Mouse (Mus musculus) lung, embryonic 14.5 days (tissue): ENCODE measurements around the gene Psmc3. TPM values are rescaled to one million over a fixed set of nuclear protein-coding genes. Genes with fewer than 3 reads are reported as not detected.
"Not testable (repeated sequence)": the region's sequence is repeated elsewhere in the genome, so short reads cannot be mapped to it uniquely, and the experiment has no call there.

Experiments used
- ATAC-seq: fragments of 200-750 bp; cut with Nextera tagmentation; 2 replicates; pipeline ENCODE4 v1.8.0; 2017; ENCODE audit warnings: mild to moderate bottlenecking, moderate TSS enrichment, moderate library complexity; ENCODE audit not compliant: insufficient read depth
- DNase-seq: peaks from one replicate; pipeline ENCODE4 v3.0.0-alpha.2; 2015
- H3K27ac ChIP-seq: fragments of 300-500 bp; sonication (generic); 2 replicates; pipeline ENCODE4 v1.5.1; 2014; ENCODE audit warnings: low read depth, mild to moderate bottlenecking, moderate library complexity
- H3K27me3 ChIP-seq: fragments of 300-500 bp; sonication (generic); 2 replicates; pipeline ENCODE4 v1.6.1; 2014; ENCODE audit warnings: low read length, control low read depth; ENCODE audit not compliant: insufficient read depth
- H3K36me3 ChIP-seq: fragments of 300-500 bp; sonication (generic); 2 replicates; pipeline ENCODE4 v1.6.1; 2014; ENCODE audit warnings: control low read depth; ENCODE audit not compliant: insufficient read depth
- H3K4me1 ChIP-seq: fragments of 300-500 bp; sonication (generic); 2 replicates; pipeline ENCODE4 v1.6.1; 2014; ENCODE audit warnings: antibody characterized with exemption, control low read depth; ENCODE audit not compliant: insufficient read depth
- H3K4me2 ChIP-seq: fragments of 300-500 bp; sonication (generic); 2 replicates; pipeline ENCODE4 v1.6.1; 2014; ENCODE audit warnings: mild to moderate bottlenecking
- H3K4me3 ChIP-seq: fragments of 300-500 bp; sonication (generic); 2 replicates; pipeline ENCODE4 v1.5.1; 2014; ENCODE audit warnings: low read depth, low read length
- H3K9ac ChIP-seq: fragments of 300-500 bp; sonication (generic); 2 replicates; pipeline ENCODE4 v1.6.1; 2014
- H3K9me3 ChIP-seq: fragments of 300-500 bp; sonication (generic); 2 replicates; pipeline ENCODE4 v1.6.1; 2016; ENCODE audit warnings: low read depth, low read length, control low read depth
- CTCF ChIP-seq: IDR thresholded peaks from 2 replicates; pipeline ENCODE4 v1.5.1; 2016; ENCODE audit warnings: antibody characterized with exemption, low read depth
- WGBS: fragments of 180-500 bp; shearing (Covaris S2); extraction: QIAGEN DNeasy Blood & Tissue Kit; methylation state at CpG from one replicate; pipeline ENCODE4 v1.1.7; 2014; 5-methylcytosine and 5-hydroxymethylcytosine counted together
- polyA plus RNA-seq: library from polyadenylated mRNA; unstranded; fragments of >200 nt; fragmentation: Nextera tagmentation; extraction: Ambion mirVana; gene quantifications from 2 replicates; pipeline ENCODE4 v1.2.1, GENCODE M21; 2014

Psmc3 gene
- 300 and 322 TPM in 2 replicates for polyA plus RNA-seq

- Histone ChIP-seq H3K9me3 (no peaks in the 10 kb centered on the region), H3K27ac (peak within 1 kb of the TSS; percentile 72), H3K27me3 (no peaks in the 10 kb centered on the region), H3K9ac (peak within 1 kb of the TSS; percentile 76), H3K36me3 (peaks cover 40% of the 10 kb centered on the region), H3K4me2 (peak within 1 kb of the TSS; percentile 91), H3K4me3 (peak within 1 kb of the TSS; percentile 84), H3K4me1 (peaks cover 5% of the 10 kb centered on the region; the same call in 1 of the 2 replicates)
- DNase-seq (peak; percentile 97), ATAC-seq (peak; percentile 98)
- WGBS: under 1% methylated on average over 40 of the region's 40 CpGs
- no peak for TF ChIP-seq CTCF
Measured at GRCm38 (mm10) chr2:91053934-91054382, at the start of gene Psmc3. Gene Psmc3 (plus strand): TSS chr2:91054009.

- DNase-seq (no peak), ATAC-seq (no peak)
- Histone ChIP-seq H3K4me1 (no peaks in the 10 kb centered on the region), H3K9me3 (no peaks in the 10 kb centered on the region), H3K4me3 (no peak overlapping the region), H3K4me2 (no peak overlapping the region), H3K9ac (no peak overlapping the region), H3K27me3 (no peaks in the 10 kb centered on the region), H3K27ac (no peak overlapping the region), H3K36me3 (peaks cover 90% of the 10 kb centered on the region)
- WGBS: 95% methylated on average over 8 of the region's 8 CpGs
- TF ChIP-seq CTCF: no peak
Measured at GRCm38 (mm10) chr2:91008536-91008935, 45.3 kb upstream of the Psmc3 start.

GRCm38 (mm10) chr2:91013881-91014280 lies 39.9 kb upstream of the Psmc3 start:
- 84% methylated on average over 2 of the region's 2 CpGs for WGBS
- TF ChIP-seq CTCF: no peak
- no peaks in the 10 kb centered on the region for H3K9me3 ChIP-seq

GRCm38 (mm10) chr2:91015386-91015785 lies 38.4 kb upstream of the Psmc3 start:
- Histone ChIP-seq H3K36me3 (peaks cover 68% of the 10 kb centered on the region), H3K4me2 (no peak overlapping the region), H3K4me3 (no peak overlapping the region), H3K27ac (no peak overlapping the region), H3K4me1 (no peaks in the 10 kb centered on the region), H3K27me3 (no peaks in the 10 kb centered on the region), H3K9ac (no peak overlapping the region), H3K9me3 (no peaks in the 10 kb centered on the region)
- DNase-seq: no peak
- WGBS: 75% methylated on average over 4 of the region's 4 CpGs
- TF ChIP-seq CTCF: no peak
- ATAC-seq: no peak

More at GRCm38 (mm10) chr2:91013881-91014280, 39.9 kb upstream of the Psmc3 start:
- DNase-seq (no peak), ATAC-seq (no peak)
- Histone ChIP-seq H3K27me3 (no peaks in the 10 kb centered on the region), H3K4me3 (no peak overlapping the region), H3K27ac (no peak overlapping the region), H3K4me1 (no peaks in the 10 kb centered on the region), H3K4me2 (no peak overlapping the region), H3K36me3 (peaks cover 74% of the 10 kb centered on the region), H3K9ac (no peak overlapping the region)

- no peak overlapping the region for H3K9ac ChIP-seq
- H3K4me1 ChIP-seq: no peaks in the 10 kb centered on the region
- 86% methylated on average over 8 of the region's 8 CpGs for WGBS
- H3K9me3 ChIP-seq: no peaks in the 10 kb centered on the region
- H3K27ac ChIP-seq: no peak overlapping the region
- no peak overlapping the region for H3K4me2 ChIP-seq
- no peak overlapping the region for H3K4me3 ChIP-seq
- ATAC-seq (no peak), DNase-seq (no peak)
- H3K36me3 ChIP-seq: peaks cover 42% of the 10 kb centered on the region
- TF ChIP-seq CTCF: no peak
- no peaks in the 10 kb centered on the region for H3K27me3 ChIP-seq
Measured at GRCm38 (mm10) chr2:91018061-91018788, 35.6 kb upstream of the Psmc3 start.

- peaks cover 25% of the 10 kb centered on the region for H3K36me3 ChIP-seq
- no peak for TF ChIP-seq CTCF
Measured at GRCm38 (mm10) chr2:91019911-91020310, 33.9 kb upstream of the Psmc3 start.

GRCm38 (mm10) chr2:91022266-91022665 lies 31.5 kb upstream of the Psmc3 start:
- WGBS: 93% methylated on average over 7 of the region's 7 CpGs
- ATAC-seq: 0 out of 2 replicates have a peak, but pooled peaks have one; percentile 8
- H3K27me3 ChIP-seq, H3K4me1 ChIP-seq, H3K27ac ChIP-seq, H3K4me3 ChIP-seq, H3K9me3 ChIP-seq, H3K36me3 ChIP-seq, H3K4me2 ChIP-seq, H3K9ac ChIP-seq, DNase-seq: not testable (repeated sequence)

More at GRCm38 (mm10) chr2:91019911-91020310, 33.9 kb upstream of the Psmc3 start:
- H3K27ac ChIP-seq: no peak overlapping the region
- H3K9me3 ChIP-seq: no peaks in the 10 kb centered on the region
- 91% methylated on average over 3 of the region's 3 CpGs for WGBS
- H3K27me3 ChIP-seq: no peaks in the 10 kb centered on the region
- ATAC-seq: no peak
- H3K4me1 ChIP-seq: no peaks in the 10 kb centered on the region
- DNase-seq: no peak
- no peak overlapping the region for H3K4me3 ChIP-seq
- H3K4me2 ChIP-seq: no peak overlapping the region
- no peak overlapping the region for H3K9ac ChIP-seq
